Mouse (Mus musculus) urinary bladder, postnatal 25 days (tissue): ENCODE data around the gene Poc5.
A peak's percentile ranks its signal among the peaks of the same experiment; 100 is the strongest.

Experiments used
- DNase-seq: peaks from one replicate; pipeline ENCODE4 v3.0.0; 2022; ENCODE audit warnings: low spot score

Gene Poc5

GRCm38 (mm10) chr13:96388042-96388888 is at the start of gene Poc5:
Gene Poc5 (plus strand): TSS chr13:96388294.
- DNase-seq: peak; percentile 98

DNA sequence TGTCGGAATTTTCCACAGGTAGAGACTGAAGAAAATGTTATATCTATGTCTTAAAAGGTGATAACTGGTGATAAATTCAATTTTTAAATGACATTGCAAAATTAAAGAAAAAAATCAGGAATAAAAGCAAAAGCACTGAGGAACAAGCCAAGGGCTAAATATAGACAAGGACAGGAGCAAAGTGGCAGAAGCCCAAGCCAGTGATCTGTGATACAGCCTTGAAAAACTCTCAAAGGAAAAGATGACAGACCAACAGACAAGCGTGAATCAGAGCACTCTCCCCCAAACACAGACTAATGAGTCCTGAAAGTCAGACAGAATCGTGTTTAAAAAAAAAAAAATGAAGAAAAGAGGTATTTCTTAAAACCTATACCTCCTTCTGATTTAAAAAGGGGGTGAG is 46.6 kb upstream of the Poc5 start:
- DNase-seq: no peak

GRCm38 (mm10) chr13:96344778-96345177 is 43.3 kb upstream of the Poc5 start:
- no peak for DNase-seq

GRCm38 (mm10) chr13:96346581-96346980 is 41.5 kb upstream of the Poc5 start:
- DNase-seq: no peak

- DNase-seq: no peak
Measured at GRCm38 (mm10) chr13:96350207-96350606, 37.9 kb upstream of the Poc5 start.

DNA sequence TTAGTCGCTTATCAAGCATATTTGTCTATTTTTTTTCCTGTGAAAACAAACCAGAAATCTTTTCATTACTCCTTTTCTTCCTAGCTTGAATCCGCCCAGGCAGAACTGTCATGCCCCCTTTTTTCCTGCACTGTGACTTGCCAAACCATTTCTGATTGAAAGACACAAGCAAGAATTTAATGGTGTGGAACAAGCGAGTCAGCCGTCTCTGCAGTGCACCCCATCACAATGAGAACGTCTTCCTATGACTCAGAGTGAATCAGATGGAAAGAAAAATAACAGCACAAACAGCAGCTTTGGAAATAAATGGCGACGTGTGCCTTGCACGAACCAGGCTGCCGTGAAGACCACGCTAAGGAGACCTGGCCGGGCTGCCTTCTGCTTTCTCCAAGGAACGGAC is 36.8 kb upstream of the Poc5 start:
- DNase-seq: no peak

GRCm38 (mm10) chr13:96375519-96375918 is 12.6 kb upstream of the Poc5 start:
- no peak for DNase-seq

- no peak for DNase-seq
Measured at GRCm38 (mm10) chr13:96376871-96377270, 11.2 kb upstream of the Poc5 start.

- no peak for DNase-seq
Measured at GRCm38 (mm10) chr13:96377883-96378282, 10.2 kb upstream of the Poc5 start.

DNA sequence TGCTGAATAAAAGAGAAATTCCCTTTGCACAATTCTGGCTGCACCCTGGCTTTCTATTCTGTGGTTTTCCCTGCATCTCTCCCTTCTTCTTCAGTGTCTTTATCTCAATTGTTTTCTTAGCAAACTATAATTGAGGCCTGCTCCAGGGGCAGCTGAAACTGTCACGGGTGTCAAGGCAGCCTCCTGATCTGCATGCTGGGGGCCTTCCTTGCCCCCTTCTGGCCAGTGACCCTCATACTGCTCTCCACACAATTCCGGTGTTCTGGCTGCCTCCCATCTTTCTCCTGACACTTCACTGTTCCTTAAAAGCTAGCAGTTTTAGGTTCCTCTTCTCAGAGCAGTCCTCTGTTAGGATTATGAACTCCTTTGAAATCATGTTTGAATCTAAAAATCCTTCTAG is 1.2 kb downstream of the Poc5 start:
- no peak for DNase-seq

GRCm38 (mm10) chr13:96401251-96401650 is 13.2 kb downstream of the Poc5 start:
- no peak for DNase-seq

DNA sequence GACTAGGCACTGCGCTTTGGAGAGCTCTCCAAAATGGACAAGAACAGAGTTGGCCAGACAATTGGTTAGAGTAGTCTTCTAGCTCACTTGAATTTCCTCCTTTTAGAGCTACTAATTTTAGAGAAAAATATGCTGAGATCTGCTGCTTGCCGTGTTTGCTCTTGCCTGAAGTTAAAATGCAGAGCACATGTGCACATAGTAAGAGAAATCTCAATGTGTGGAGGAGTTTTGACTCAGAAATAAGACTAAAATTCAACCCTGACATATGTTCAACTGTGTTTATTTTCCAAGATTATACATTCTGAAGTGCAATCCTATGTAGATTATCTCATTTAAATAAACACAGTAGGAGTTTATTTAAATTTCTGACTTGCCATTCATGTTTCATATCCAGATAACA is 17.4 kb downstream of the Poc5 start:
- no peak for DNase-seq

GRCm38 (mm10) chr13:96407040-96407439 is 18.9 kb downstream of the Poc5 start:
- DNase-seq: no peak

- no peak for DNase-seq
Measured at GRCm38 (mm10) chr13:96408786-96409185, 20.7 kb downstream of the Poc5 start.

GRCm38 (mm10) chr13:96414384-96414783 is 26.3 kb downstream of the Poc5 start:
- DNase-seq: no peak

- DNase-seq: no peak
Measured at GRCm38 (mm10) chr13:96416380-96416779, 28.3 kb downstream of the Poc5 start.

DNA sequence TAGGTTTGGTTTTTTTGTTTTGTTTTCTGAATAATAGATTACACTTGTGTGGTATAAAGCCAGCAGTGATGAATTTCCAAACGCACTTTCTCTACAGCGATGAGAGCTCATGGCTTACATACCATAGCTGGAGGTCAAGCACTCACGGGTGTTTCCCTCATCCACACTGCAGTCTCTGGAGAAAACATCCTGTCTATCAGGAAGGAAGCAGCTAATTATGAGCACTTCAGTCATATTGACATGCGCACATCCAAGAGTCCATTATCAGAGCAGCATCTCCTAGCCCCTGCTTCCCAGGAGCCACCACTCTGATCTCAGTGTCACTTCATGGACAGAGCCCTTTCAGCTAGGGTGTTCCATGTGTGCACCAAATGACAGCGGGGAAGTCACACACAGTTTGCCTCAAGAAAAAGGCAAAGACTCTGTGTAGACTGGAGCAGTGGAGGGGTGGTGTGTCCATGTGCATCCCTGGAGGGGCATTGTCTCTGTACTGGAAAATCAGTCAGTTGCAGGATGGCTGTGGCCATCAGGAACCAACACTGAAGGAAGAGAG is 29.2 kb downstream of the Poc5 start:
- no peak for DNase-seq

DNA sequence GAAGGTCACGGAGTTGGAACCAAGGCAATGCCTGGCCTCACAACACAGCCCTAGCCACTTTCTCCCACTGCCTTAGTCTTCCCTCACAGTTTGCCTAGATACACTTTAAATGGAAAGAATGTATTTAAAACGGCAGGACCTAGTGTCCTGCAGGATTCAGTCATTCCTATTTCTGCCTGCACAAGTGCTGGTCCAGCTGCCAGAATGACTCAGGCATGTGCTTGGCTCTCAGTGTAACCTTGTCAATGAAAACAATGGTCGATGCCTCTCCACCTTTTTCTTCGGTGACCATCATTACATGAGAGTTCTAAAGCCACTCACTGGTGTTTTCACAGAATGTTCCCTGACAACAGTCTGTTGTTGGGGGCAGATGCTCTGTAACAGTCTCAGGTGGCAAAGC is 30.4 kb downstream of the Poc5 start:
- DNase-seq: no peak

DNA sequence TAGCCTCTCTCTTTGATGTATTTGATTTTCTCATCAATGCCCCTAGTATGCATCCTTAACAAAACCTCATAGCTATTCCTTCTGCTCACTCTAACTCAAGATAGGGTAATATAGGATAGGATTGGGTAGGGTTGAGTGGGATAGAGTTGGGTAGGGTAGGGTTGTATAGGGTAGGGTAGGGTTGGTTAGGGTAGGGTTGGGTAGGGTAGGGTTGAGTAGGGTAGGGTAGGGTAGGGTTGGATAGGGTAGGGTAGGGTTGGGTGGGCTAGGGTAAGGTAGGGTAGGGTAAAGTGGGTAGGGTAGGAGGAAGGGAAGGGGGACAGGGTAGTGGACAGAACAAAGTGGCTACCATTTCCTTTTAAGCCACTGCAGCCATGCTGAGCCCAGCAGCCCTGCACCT is 33.1 kb downstream of the Poc5 start:
- no peak for DNase-seq

DNA sequence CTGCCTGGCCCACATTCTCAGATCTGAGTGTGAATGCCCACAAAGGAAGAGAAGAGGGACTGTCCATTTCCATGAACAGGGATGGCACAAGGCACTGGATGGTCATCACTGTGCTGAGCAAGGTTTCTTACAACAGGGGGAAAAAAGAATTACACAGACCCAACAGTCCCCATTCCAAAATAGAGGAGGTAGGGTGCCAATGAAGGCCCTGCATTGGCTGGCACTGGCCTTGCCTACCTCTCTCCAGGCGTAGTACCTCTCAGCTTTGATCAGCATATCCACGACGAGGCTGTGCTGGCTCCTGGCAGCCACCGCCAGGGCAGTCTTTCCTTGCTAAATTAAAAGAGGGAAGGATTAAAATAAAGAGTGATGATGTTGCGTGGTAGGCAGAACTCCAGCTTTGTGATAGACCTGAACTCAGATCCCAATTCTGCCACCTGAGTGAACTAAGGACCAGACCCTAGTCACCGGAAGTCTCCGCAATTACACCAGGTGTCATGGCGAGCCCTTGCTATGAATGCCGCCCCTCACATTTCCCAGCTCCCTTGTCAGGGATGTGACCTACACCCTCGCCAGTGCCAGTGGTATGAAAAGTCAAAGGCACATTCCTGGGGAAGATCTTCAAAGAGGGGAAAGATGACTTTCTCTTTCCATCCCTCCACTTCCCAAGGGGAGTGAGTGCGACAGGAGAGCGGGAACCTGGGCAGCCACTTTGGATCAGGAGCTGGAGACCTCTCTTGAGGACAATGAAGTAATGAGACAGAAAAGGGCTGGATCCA is 36.6 kb downstream of the Poc5 start:
- DNase-seq: no peak

DNA sequence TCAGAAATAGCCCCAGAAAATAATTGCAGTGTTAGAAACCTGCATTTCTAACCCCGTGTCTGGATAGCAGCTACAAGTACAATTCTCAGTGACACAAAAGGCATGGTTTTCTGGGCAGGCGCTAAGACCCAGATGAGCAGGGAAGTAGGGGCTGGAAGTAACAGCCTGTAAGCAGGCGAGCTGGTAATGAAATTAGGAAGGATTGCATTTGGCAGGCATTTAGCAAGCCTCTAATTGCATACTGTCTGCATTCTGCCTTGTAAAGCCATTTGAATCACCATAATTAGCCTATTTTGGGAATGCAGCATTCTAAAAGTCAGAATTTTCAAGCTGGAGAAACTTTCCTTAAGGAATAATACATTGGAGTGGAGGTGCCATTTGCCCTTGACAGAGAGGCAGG is 38.0 kb downstream of the Poc5 start:
- DNase-seq: no peak

DNA sequence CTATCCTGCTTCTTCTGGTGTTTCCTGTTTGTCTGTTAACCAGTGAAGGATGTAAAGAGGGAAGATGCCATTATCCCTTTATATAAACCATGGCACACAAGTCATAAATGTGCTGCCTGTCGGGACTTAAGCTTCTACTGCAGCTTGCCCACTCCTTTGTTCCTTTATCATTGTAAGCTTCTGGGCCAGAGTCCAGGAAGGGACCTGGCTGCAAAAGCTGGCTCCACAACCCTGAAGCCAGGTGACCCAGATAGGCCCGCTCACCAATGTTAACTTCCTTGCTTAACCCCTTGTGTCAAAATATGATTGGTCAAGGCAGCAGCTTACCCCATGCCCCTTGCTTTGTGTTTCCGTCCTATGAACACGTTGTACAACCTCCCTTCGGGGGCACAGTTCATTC is 40.4 kb downstream of the Poc5 start:
- no peak for DNase-seq

DNA sequence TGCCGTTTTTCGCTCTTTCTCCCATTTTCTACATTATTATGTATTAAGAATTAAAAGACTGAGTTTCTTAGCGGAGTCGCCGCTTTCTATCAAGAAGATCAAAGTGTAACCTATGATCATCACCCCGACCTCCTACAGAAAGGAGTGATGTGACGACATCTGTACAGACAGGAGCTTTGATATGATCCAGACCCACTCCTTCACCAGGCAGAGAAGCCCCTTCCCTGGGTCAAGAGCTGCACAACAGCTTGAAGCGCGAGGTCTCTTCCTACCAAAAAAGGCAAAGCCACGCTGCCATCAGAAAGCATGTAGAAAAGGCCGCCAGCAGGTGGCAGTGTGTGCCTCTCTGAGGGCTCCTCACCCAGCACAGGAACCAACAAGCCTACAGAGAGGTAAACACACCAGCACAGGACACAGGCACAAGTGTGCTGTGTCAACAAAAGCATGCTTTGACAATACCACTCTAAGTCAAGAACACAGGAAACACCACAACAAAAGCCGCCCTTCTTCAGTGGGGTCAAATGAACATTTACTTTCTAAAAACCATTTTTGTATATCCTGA is 43.6 kb downstream of the Poc5 start:
- DNase-seq: peak; percentile 91
